Mouse (Mus musculus) megakaryocyte, embryonic 14.5 days (primary cell): ENCODE measurements around the gene Mroh3. TPM values are rescaled to one million over a fixed set of nuclear protein-coding genes. Genes with fewer than 3 reads are reported as not detected.
A peak's percentile ranks its signal among the peaks of the same experiment; 100 is the strongest.

Experiments
- H3K27me3 ChIP-seq: replicated peaks from 2 replicates; pipeline ENCODE3; 2012; ENCODE audit warnings: inconsistent platforms
- H3K36me3 ChIP-seq: replicated peaks from 2 replicates; pipeline ENCODE3; 2012; ENCODE audit warnings: low read length, inconsistent platforms, mixed read lengths
- H3K4me1 ChIP-seq: 2 replicates; pipeline ENCODE4 v1.6.1; 2012; ENCODE audit warnings: inconsistent platforms
- H3K4me3 ChIP-seq: replicated peaks from 2 replicates; pipeline ENCODE3; 2012; ENCODE audit warnings: moderate library complexity, mild to moderate bottlenecking, inconsistent platforms
- H3K9me3 ChIP-seq: 2 replicates; pipeline ENCODE4 v1.6.1; 2012; ENCODE audit warnings: inconsistent platforms
- FLI1 ChIP-seq: IDR thresholded peaks from 2 replicates; pipeline ENCODE4 v1.6.1; 2012; ENCODE audit warnings: low read length, inconsistent platforms, mixed read lengths
- GATA1 ChIP-seq: IDR thresholded peaks from 3 replicates; pipeline ENCODE4 v1.6.1; 2012; ENCODE audit warnings: mixed read lengths, low read length, inconsistent platforms, borderline replicate concordance
- polyA plus RNA-seq: library from polyadenylated mRNA; stranded (reverse); fragments of >175 nt; gene quantifications from 2 replicates; pipeline ENCODE4 v1.2.3, GENCODE M21; 2012; ENCODE audit warnings: low replicate concordance; ENCODE audit not compliant: insufficient read depth

The Mroh3 gene
- polyA plus RNA-seq, 1 experiment = not detected

DNA sequence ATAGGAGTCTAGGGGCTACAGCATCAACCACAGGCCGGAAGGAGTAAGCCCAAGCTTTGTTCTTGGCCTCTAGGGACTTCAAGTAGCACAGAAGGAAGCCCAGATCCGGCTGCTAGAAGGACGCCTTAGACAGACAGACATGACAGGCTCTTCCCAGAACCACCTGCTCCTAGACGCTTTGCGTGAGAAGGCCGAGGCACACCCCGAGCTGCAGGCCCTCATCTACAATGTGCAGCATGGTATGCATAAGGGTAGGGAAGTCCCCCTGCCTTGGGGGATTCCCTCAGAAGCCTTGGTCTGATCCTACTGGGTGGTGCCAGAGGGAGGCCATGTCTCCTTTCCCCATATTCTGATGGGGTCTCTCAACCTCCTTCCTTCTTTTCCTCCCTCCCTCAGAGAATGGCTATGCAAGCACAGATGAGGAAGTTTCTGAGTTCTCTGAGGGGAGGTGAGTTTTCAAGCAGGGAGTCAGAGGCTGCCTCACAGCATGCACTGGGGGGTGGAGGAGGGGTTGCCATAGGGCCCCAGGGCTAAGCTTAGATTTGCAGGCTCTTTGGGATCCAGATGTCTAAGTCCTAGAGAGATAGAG is 51.2 kb downstream of the Mroh3 start:
- Histone ChIP-seq H3K4me3 (no peak overlapping the region), H3K36me3 (peaks cover 98% of the 10 kb centered on the region), H3K27me3 (no peaks in the 10 kb centered on the region), H3K4me1 (no peaks in the 10 kb centered on the region; the same call in 1 of the 2 replicates), H3K9me3 (no peaks in the 10 kb centered on the region)
- TF ChIP-seq GATA1 (no peak), FLI1 (no peak)

DNA sequence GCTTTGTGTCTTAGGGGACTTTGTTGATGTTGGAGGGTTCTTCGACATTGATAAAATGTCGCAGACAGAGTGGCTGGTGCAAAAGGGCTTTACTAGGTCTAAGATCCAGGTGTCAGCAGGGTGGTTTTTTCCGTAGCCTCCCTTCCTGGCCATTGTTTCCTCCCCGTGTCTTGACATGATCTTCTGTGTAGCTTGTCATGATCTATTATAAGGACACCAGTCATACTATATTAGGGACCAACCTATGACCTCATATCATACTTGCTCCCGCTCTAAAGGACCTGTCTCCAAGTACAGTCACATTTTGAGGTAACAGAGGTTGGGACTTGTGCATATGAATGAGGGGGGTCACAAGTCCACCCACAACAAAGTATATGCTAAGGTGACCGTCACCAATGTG is 51.7 kb downstream of the Mroh3 start:
- Histone ChIP-seq H3K27me3 (no peaks in the 10 kb centered on the region), H3K9me3 (no peaks in the 10 kb centered on the region), H3K36me3 (peaks cover 98% of the 10 kb centered on the region), H3K4me3 (no peak overlapping the region), H3K4me1 (no peaks in the 10 kb centered on the region; the same call in 1 of the 2 replicates)
- TF ChIP-seq FLI1 (no peak), GATA1 (no peak)

DNA sequence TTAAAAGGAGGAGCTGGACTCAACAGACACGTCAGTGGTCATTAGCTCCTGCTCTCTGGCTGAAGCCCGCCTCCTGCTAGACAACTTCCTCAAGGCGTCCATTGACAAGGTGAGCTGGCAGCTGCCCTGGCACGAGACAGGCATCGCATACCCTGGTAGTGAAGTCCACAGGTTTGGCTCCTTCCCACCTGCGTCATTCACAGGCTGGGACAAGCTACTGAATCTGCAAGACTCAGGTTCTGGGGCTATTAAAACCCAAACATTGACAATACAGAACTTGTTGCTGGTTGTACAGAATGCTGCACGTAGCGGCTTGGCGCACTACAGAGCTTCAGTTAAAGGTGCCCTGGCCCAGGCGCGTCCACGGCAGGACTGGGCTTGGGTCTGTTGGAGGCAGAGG is 52.3 kb downstream of the Mroh3 start:
- H3K4me3 ChIP-seq = no peak overlapping the region
- no peaks in the 10 kb centered on the region; the same call in 1 of the 2 replicates for H3K4me1 ChIP-seq
- TF ChIP-seq GATA1 (no peak), FLI1 (no peak)
- H3K36me3 ChIP-seq = peaks cover 98% of the 10 kb centered on the region
- H3K9me3 ChIP-seq = no peaks in the 10 kb centered on the region
- H3K27me3 ChIP-seq = no peaks in the 10 kb centered on the region

DNA sequence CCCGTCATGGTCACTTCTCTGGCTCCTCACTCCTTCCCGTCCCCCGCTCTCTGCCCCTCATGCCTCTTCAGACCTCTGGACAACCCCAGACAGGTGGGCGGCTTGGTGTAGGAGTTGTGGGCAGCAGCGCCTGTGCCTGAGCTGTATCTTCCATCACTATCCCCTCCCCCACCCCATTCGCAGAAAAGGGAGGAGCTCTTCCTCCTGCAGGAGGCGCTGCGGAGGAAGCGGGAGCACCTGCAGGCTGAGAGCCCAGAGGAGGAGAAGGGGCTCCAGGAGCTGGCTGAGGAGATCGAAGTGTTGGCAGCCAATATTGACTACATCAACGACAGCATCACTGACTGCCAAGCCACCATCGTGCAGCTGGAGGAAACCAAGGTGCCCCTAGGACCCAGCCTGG is 52.8 kb downstream of the Mroh3 start:
- TF ChIP-seq FLI1 = no peak
- TF ChIP-seq GATA1 = no peak
- no peaks in the 10 kb centered on the region for H3K27me3 ChIP-seq
- no peaks in the 10 kb centered on the region; the same call in 1 of the 2 replicates for H3K4me1 ChIP-seq
- no peaks in the 10 kb centered on the region for H3K9me3 ChIP-seq
- H3K4me3 ChIP-seq = no peak overlapping the region
- peaks cover 98% of the 10 kb centered on the region for H3K36me3 ChIP-seq

DNA sequence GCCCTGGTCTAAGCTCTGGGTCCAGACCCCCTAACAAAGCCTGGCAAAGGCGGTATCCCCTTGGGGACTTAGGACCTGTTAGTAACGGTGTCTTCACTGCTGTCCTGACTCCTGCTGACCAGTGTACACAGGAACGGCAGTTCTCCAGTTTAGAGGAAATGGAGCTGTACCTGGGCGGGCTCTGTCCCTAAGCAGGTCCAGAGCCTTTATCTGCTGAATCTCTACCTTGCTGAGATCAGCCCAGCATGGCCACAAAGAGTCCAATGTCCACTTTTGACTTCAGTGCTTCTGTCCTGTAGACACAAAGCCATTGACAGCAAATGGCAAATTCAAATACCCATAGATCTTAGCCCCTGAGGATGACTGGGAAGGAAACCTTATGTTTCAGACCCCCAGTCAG is 55.7 kb downstream of the Mroh3 start:
- H3K36me3 ChIP-seq = peaks cover 98% of the 10 kb centered on the region
- no peaks in the 10 kb centered on the region for H3K27me3 ChIP-seq
- no peak overlapping the region for H3K4me3 ChIP-seq
- TF ChIP-seq GATA1 (no peak), FLI1 (no peak)
- no peaks in the 10 kb centered on the region; the same call in 1 of the 2 replicates for H3K4me1 ChIP-seq
- no peaks in the 10 kb centered on the region for H3K9me3 ChIP-seq

DNA sequence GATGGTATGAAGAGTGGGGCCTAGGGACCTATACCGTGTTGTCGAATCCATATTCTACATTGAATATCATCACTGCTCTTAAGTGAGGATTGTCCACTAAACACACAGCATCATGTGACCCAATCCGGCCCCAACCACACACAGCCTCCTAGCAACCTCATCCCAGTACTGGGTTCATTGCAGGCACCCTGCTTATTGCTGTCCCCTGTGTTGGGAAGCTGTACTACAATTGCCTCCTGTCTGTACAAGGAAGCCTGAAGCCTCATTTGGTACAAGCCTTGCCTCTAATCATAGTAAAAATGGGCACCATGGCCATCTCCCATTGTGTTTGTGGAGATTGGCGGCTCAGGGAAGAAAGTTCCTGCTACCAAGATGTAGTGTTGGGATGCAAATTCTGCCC is 56.3 kb downstream of the Mroh3 start:
- TF ChIP-seq FLI1 = no peak
- no peak for TF ChIP-seq GATA1

DNA sequence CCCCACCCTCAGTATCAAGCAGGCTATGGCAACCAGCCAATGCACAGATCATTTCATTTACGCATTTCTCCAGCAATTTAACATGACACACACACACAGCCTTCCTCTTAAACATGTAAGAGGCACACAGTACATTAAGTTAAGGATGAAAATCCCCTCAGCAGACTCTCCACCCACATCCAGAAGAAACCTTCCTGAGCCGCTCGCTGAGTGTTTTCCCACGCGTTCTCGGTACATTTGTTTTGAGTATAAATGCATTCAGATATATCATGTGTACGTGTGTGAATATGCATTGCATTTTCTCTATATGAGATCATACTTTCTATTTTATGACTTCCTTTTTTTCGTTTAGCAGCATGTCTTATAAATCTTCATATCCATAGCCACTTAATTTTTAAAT is 61.3 kb downstream of the Mroh3 start:
- Histone ChIP-seq H3K4me1 (peaks cover 15% of the 10 kb centered on the region), H3K36me3 (peaks cover 99% of the 10 kb centered on the region), H3K9me3 (no peaks in the 10 kb centered on the region), H3K4me3 (no peak overlapping the region), H3K27me3 (no peaks in the 10 kb centered on the region)
- TF ChIP-seq FLI1 (no peak), GATA1 (no peak)

More for the DNA sequence above, 56.3 kb downstream of the Mroh3 start:
- no peak overlapping the region for H3K4me3 ChIP-seq
- H3K27me3 ChIP-seq = no peaks in the 10 kb centered on the region
- H3K9me3 ChIP-seq = no peaks in the 10 kb centered on the region
- peaks cover 98% of the 10 kb centered on the region for H3K36me3 ChIP-seq
- no peaks in the 10 kb centered on the region; the same call in 1 of the 2 replicates for H3K4me1 ChIP-seq

DNA sequence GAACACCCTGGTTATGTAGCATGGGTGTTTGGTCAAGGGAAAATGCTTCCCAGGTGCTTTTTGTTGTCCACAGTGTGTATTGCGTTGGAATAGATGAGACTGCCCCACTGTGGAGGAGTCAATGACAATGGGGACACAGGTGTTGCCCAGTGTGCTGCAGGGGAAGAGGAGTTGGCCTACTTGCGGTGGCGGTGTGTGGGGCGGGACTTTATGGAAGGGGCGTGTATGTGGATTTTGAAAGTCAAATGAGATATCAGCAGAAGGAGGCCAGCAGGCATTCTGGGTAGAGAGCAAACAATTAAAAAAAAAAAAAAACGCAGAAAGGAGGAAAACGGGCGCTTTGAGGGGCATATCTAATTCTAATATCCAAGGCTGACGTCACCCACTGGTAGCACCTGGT is 62.9 kb downstream of the Mroh3 start:
- H3K9me3 ChIP-seq = no peaks in the 10 kb centered on the region
- TF ChIP-seq GATA1 (no peak), FLI1 (no peak)
- H3K4me3 ChIP-seq = no peak overlapping the region
- H3K36me3 ChIP-seq = peaks cover 97% of the 10 kb centered on the region
- H3K4me1 ChIP-seq = peaks cover 32% of the 10 kb centered on the region
- no peaks in the 10 kb centered on the region for H3K27me3 ChIP-seq

DNA sequence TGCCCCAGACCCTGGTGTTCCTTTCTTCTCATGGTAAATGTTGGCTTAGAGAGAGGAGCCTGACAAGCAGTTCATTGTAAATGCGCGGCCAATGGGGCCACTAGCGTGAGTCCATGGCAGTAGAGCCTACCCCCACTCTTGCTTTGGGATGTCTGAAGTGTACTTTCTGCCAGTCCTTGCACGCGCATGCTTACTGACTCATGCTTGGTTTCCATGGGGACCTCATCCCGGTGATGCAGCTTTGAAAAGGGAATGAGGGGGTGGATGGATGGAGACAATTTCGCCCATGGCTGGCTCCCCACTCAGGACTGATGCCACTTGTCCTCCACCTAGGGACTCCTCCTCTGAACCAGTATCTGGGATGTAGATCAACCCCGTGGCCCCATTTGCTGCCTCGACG is 69.1 kb downstream of the Mroh3 start:
- TF ChIP-seq FLI1 = no peak
- TF ChIP-seq GATA1 = no peak
- no peaks in the 10 kb centered on the region for H3K9me3 ChIP-seq
- H3K4me3 ChIP-seq = no peak overlapping the region
- peaks cover 85% of the 10 kb centered on the region for H3K4me1 ChIP-seq
- peaks cover 56% of the 10 kb centered on the region for H3K36me3 ChIP-seq
- H3K27me3 ChIP-seq = no peaks in the 10 kb centered on the region

DNA sequence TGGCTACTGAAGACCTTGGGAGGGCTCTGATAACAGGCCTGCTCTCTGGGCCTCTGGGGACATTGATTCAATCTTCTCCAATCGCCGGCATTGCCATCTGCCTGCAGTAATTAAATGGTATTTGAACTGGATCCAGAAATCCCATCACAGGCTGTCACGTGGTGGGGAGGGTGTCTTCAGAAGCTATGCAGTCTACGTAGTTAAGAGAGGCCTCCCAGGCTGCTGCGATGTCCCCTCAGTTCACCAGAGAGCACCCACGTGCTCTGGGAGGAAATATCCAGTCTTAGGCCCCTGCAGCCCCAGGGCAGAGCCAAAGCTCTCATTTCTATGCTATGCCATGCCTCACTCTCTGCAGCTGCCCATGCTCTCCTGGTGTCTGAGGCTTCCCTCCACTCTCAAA is 70.3 kb downstream of the Mroh3 start:
- no peaks in the 10 kb centered on the region for H3K9me3 ChIP-seq
- no peaks in the 10 kb centered on the region for H3K27me3 ChIP-seq
- TF ChIP-seq GATA1 = no peak
- no peak for TF ChIP-seq FLI1
- peak overlapping the region; percentile 29 for H3K4me3 ChIP-seq
- H3K36me3 ChIP-seq = peaks cover 44% of the 10 kb centered on the region
- H3K4me1 ChIP-seq = peaks cover 93% of the 10 kb centered on the region
